Mouse (Mus musculus): ENCODE data around the gene Bbx.

DNA sequence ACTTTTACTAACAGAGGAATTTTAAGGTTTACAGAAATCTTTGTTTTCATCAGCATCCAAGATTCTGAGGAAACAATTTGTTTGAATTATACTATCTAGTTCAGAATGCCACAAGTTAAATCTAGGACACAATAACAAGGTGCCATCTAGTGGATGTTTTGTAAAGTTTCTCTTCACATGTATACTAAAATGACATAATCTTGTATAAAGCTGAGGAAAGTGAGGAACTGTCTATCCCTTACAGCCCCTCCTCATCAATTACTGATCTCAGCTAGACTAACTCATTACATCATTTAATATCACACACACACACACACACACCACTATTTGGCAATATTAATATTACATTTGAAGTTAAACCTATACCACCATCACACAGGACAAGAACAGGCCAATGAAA, 125.5 kb downstream of the Bbx start:
- TF ChIP-seq POLR2A (IDR thresholded peaks at IDR 0.05; ENCODE audit: extremely low read depth, insufficient read depth, low read length) (no peak), CTCF (IDR thresholded peaks at IDR 0.05; ENCODE audit: extremely low read depth, insufficient read depth, low read length) (no peak)
